Mouse (Mus musculus): ENCODE measurements around the gene Mboat2. TPM values are rescaled to one million over a fixed set of nuclear protein-coding genes. Genes with fewer than 3 reads are reported as not detected.

Mboat2 gene
- polyA plus RNA-seq, 1 experiment from 2014 or later = 34.4 TPM

GRCm38 (mm10) chr12:24899636-24900035 lies 69.0 kb downstream of the Mboat2 start:
- H3K4me3 ChIP-seq (ENCODE audit: control insufficient read depth in 1 of 2, insufficient read depth in 1 of 2, low read depth in 1 of 2, low read length in 2 of 2) = no peak overlapping the region
- peaks cover 44% of the 10 kb centered on the region for H3K36me3 ChIP-seq (ENCODE audit: control insufficient read depth, insufficient read depth, low read length)
- H3K27ac ChIP-seq (replicated peaks in 1 of 2; ENCODE audit: control insufficient read depth in 1 of 2, insufficient read depth in 1 of 2, low read depth in 2 of 2, low read length in 2 of 2) = 0 out of 4 replicates have a peak overlapping the region, but pooled peaks of 1 of the 2 experiments have one; percentile 19
- H3K27me3 ChIP-seq (ENCODE audit: control insufficient read depth, insufficient read depth, low read length) = no peaks in the 10 kb centered on the region
- 77% methylated on average over 10 of the region's 10 CpGs for WGBS
- ATAC-seq (ENCODE audit: insufficient number of reproducible peaks, insufficient read depth, low FRiP score, low read depth) = no peak
- H3K9ac ChIP-seq (ENCODE audit: low read length) = no peak overlapping the region
- H3K4me1 ChIP-seq (ENCODE audit: control insufficient read depth in 2 of 2, insufficient read depth in 2 of 2, low read length in 2 of 2) = peaks cover 7 to 11% of the 10 kb centered on the region in 2 experiments
- H3K9me3 ChIP-seq (ENCODE audit: control insufficient read depth, low read length) = no peaks in the 10 kb centered on the region
- H3K4me2 ChIP-seq (ENCODE audit: low read length) = no peak overlapping the region

- Histone ChIP-seq H3K9me3 (ENCODE audit: control insufficient read depth, low read length) (no peaks in the 10 kb centered on the region), H3K9ac (ENCODE audit: low read length) (no peak overlapping the region), H3K4me2 (ENCODE audit: low read length) (no peak overlapping the region), H3K4me1 (ENCODE audit: control insufficient read depth in 2 of 2, insufficient read depth in 2 of 2, low read length in 2 of 2) (peaks cover 2% of the 10 kb centered on the region in 2 experiments; a peak in 2 of 4 replicates), H3K4me3 (ENCODE audit: control insufficient read depth in 1 of 2, insufficient read depth in 1 of 2, low read depth in 1 of 2, low read length in 2 of 2) (no peak overlapping the region), H3K36me3 (ENCODE audit: control insufficient read depth, insufficient read depth, low read length) (peaks cover 34% of the 10 kb centered on the region), H3K27me3 (ENCODE audit: control insufficient read depth, insufficient read depth, low read length) (no peaks in the 10 kb centered on the region), H3K27ac (replicated peaks in 1 of 2; ENCODE audit: control insufficient read depth in 1 of 2, insufficient read depth in 1 of 2, low read depth in 2 of 2, low read length in 2 of 2) (no peak overlapping the region)
- no peak for ATAC-seq (ENCODE audit: insufficient number of reproducible peaks, insufficient read depth, low FRiP score, low read depth)
- 99% methylated on average over 5 of the region's 5 CpGs for WGBS
Measured at GRCm38 (mm10) chr12:24902736-24903135, 72.1 kb downstream of the Mboat2 start.

GRCm38 (mm10) chr12:24907894-24908293 lies 77.2 kb downstream of the Mboat2 start:
- H3K9ac ChIP-seq (ENCODE audit: low read length) = no peak overlapping the region
- no peak for ATAC-seq (ENCODE audit: insufficient number of reproducible peaks, insufficient read depth, low FRiP score, low read depth)

GRCm38 (mm10) chr12:24909679-24910078 lies 79.0 kb downstream of the Mboat2 start:
- no peak for ATAC-seq (ENCODE audit: insufficient number of reproducible peaks, insufficient read depth, low FRiP score, low read depth)
- Histone ChIP-seq H3K36me3 (ENCODE audit: control insufficient read depth, insufficient read depth, low read length) (peaks cover 5% of the 10 kb centered on the region; the same call in 1 of the 2 replicates), H3K9me3 (ENCODE audit: control insufficient read depth, low read length) (no peaks in the 10 kb centered on the region), H3K4me2 (ENCODE audit: low read length) (no peak overlapping the region), H3K27ac (replicated peaks in 1 of 2; ENCODE audit: control insufficient read depth in 1 of 2, insufficient read depth in 1 of 2, low read depth in 2 of 2, low read length in 2 of 2) (peak overlapping the region; percentile 72 to 79), H3K4me1 (ENCODE audit: control insufficient read depth in 2 of 2, insufficient read depth in 2 of 2, low read length in 2 of 2) (peaks cover 22 to 34% of the 10 kb centered on the region in 2 experiments), H3K27me3 (ENCODE audit: control insufficient read depth, insufficient read depth, low read length) (no peaks in the 10 kb centered on the region), H3K9ac (ENCODE audit: low read length) (peak overlapping the region; percentile 11; the same call in 1 of the 2 replicates), H3K4me3 (ENCODE audit: control insufficient read depth in 1 of 2, insufficient read depth in 1 of 2, low read depth in 1 of 2, low read length in 2 of 2) (no peak overlapping the region)
- 47% methylated on average over 7 of the region's 7 CpGs for WGBS

More at GRCm38 (mm10) chr12:24907894-24908293, 77.2 kb downstream of the Mboat2 start:
- Histone ChIP-seq H3K9me3 (ENCODE audit: control insufficient read depth, low read length) (no peaks in the 10 kb centered on the region), H3K27me3 (ENCODE audit: control insufficient read depth, insufficient read depth, low read length) (no peaks in the 10 kb centered on the region), H3K27ac (replicated peaks in 1 of 2; ENCODE audit: control insufficient read depth in 1 of 2, insufficient read depth in 1 of 2, low read depth in 2 of 2, low read length in 2 of 2) (no peak overlapping the region), H3K4me3 (ENCODE audit: control insufficient read depth in 1 of 2, insufficient read depth in 1 of 2, low read depth in 1 of 2, low read length in 2 of 2) (no peak overlapping the region), H3K4me1 (ENCODE audit: control insufficient read depth in 2 of 2, insufficient read depth in 2 of 2, low read length in 2 of 2) (peaks cover 19 to 29% of the 10 kb centered on the region in 2 experiments), H3K4me2 (ENCODE audit: low read length) (no peak overlapping the region), H3K36me3 (ENCODE audit: control insufficient read depth, insufficient read depth, low read length) (peaks cover 14% of the 10 kb centered on the region)
- 63% methylated on average over 2 of the region's 2 CpGs for WGBS

- ATAC-seq (ENCODE audit: insufficient number of reproducible peaks, insufficient read depth, low FRiP score, low read depth) = peak; percentile 39; the same call in 1 of the 2 replicates
- H3K4me3 ChIP-seq (ENCODE audit: control insufficient read depth in 1 of 2, insufficient read depth in 1 of 2, low read depth in 1 of 2, low read length in 2 of 2) = no peak overlapping the region
- 25% methylated on average over 6 of the region's 6 CpGs for WGBS
- H3K27me3 ChIP-seq (ENCODE audit: control insufficient read depth, insufficient read depth, low read length) = no peaks in the 10 kb centered on the region
- H3K9me3 ChIP-seq (ENCODE audit: control insufficient read depth, low read length) = no peaks in the 10 kb centered on the region
- peaks cover 22 to 34% of the 10 kb centered on the region in 2 experiments for H3K4me1 ChIP-seq (ENCODE audit: control insufficient read depth in 2 of 2, insufficient read depth in 2 of 2, low read length in 2 of 2)
- H3K4me2 ChIP-seq (ENCODE audit: low read length) = peak overlapping the region; percentile 42
- no peak overlapping the region for H3K9ac ChIP-seq (ENCODE audit: low read length)
- peak overlapping the region; percentile 84 to 93 for H3K27ac ChIP-seq (replicated peaks in 1 of 2; ENCODE audit: control insufficient read depth in 1 of 2, insufficient read depth in 1 of 2, low read depth in 2 of 2, low read length in 2 of 2)
- H3K36me3 ChIP-seq (ENCODE audit: control insufficient read depth, insufficient read depth, low read length) = peaks cover 8% of the 10 kb centered on the region; the same call in 1 of the 2 replicates
Measured at GRCm38 (mm10) chr12:24912174-24912573, 81.5 kb downstream of the Mboat2 start.

GRCm38 (mm10) chr12:24912876-24913275 lies 82.2 kb downstream of the Mboat2 start:
- H3K4me1 ChIP-seq (ENCODE audit: control insufficient read depth in 2 of 2, insufficient read depth in 2 of 2, low read length in 2 of 2) = peaks cover 22 to 32% of the 10 kb centered on the region in 2 experiments
- H3K9me3 ChIP-seq (ENCODE audit: control insufficient read depth, low read length) = no peaks in the 10 kb centered on the region
- peak overlapping the region; percentile 42 for H3K4me2 ChIP-seq (ENCODE audit: low read length)
- H3K36me3 ChIP-seq (ENCODE audit: control insufficient read depth, insufficient read depth, low read length) = peaks cover 11% of the 10 kb centered on the region; the same call in 1 of the 2 replicates
- peak overlapping the region; percentile 45; the same call in 1 of the 2 replicates for H3K9ac ChIP-seq (ENCODE audit: low read length)
- WGBS = 94% methylated on average over 1 of the region's 1 CpGs
- ATAC-seq (ENCODE audit: insufficient number of reproducible peaks, insufficient read depth, low FRiP score, low read depth) = no peak
- H3K27me3 ChIP-seq (ENCODE audit: control insufficient read depth, insufficient read depth, low read length) = no peaks in the 10 kb centered on the region
- H3K4me3 ChIP-seq (ENCODE audit: control insufficient read depth in 1 of 2, insufficient read depth in 1 of 2, low read depth in 1 of 2, low read length in 2 of 2) = no peak overlapping the region
- peak overlapping the region; percentile 84 to 93 for H3K27ac ChIP-seq (replicated peaks in 1 of 2; ENCODE audit: control insufficient read depth in 1 of 2, insufficient read depth in 1 of 2, low read depth in 2 of 2, low read length in 2 of 2)

GRCm38 (mm10) chr12:24918575-24919262 lies 88.0 kb downstream of the Mboat2 start:
- H3K27ac ChIP-seq (replicated peaks in 1 of 2; ENCODE audit: control insufficient read depth in 1 of 2, insufficient read depth in 1 of 2, low read depth in 2 of 2, low read length in 2 of 2) = 0 out of 4 replicates have a peak overlapping the region, but pooled peaks of 1 of the 2 experiments have one; percentile 1
- no peaks in the 10 kb centered on the region for H3K27me3 ChIP-seq (ENCODE audit: control insufficient read depth, insufficient read depth, low read length)
- no peaks in the 10 kb centered on the region for H3K9me3 ChIP-seq (ENCODE audit: control insufficient read depth, low read length)
- WGBS = 76% methylated on average over 12 of the region's 12 CpGs
- H3K9ac ChIP-seq (ENCODE audit: low read length) = no peak overlapping the region
- no peak overlapping the region for H3K4me2 ChIP-seq (ENCODE audit: low read length)
- 0 out of 2 replicates have a peak, but pooled peaks cover 7% of the 10 kb centered on the region for H3K36me3 ChIP-seq (ENCODE audit: control insufficient read depth, insufficient read depth, low read length)
- H3K4me3 ChIP-seq (ENCODE audit: control insufficient read depth in 1 of 2, insufficient read depth in 1 of 2, low read depth in 1 of 2, low read length in 2 of 2) = no peak overlapping the region
- H3K4me1 ChIP-seq (ENCODE audit: control insufficient read depth in 2 of 2, insufficient read depth in 2 of 2, low read length in 2 of 2) = peaks cover 2 to 4% of the 10 kb centered on the region in 2 experiments; a peak in 2 of 4 replicates
- ATAC-seq (ENCODE audit: insufficient number of reproducible peaks, insufficient read depth, low FRiP score, low read depth) = no peak

Measured in heart, embryonic 14.5 days (tissue).